Mouse (Mus musculus): ENCODE measurements around the gene Capn2. TPM values are rescaled to one million over a fixed set of nuclear protein-coding genes. Genes with fewer than 3 reads are reported as not detected.

The Capn2 gene
- polyA plus RNA-seq, 1 experiment: 9.8 TPM

- WGBS: 89% methylated on average over 3 of the region's 3 CpGs
- no peak for DNase-seq (ENCODE audit: low read depth, low spot score)
Observed at GRCm38 (mm10) chr1:182429826-182430225, 87.6 kb downstream of the Capn2 start.

GRCm38 (mm10) chr1:182427426-182427825 is 90.0 kb downstream of the Capn2 start:
- WGBS: 62% methylated on average over 1 of the region's 1 CpGs
- DNase-seq (ENCODE audit: low read depth, low spot score): no peak

GRCm38 (mm10) chr1:182426444-182426843 is 91.0 kb downstream of the Capn2 start:
- 56% methylated on average over 2 of the region's 2 CpGs for WGBS
- DNase-seq (ENCODE audit: low read depth, low spot score): no peak

GRCm38 (mm10) chr1:182425176-182425575 is 92.2 kb downstream of the Capn2 start:
- no peak for DNase-seq (ENCODE audit: low read depth, low spot score)
- WGBS: 83% methylated on average over 3 of the region's 3 CpGs

- no peak for DNase-seq (ENCODE audit: low read depth, low spot score)
- WGBS: 74% methylated on average over 2 of the region's 2 CpGs
Observed at GRCm38 (mm10) chr1:182424274-182424673, 93.1 kb downstream of the Capn2 start.

- WGBS: 88% methylated on average over 3 of the region's 3 CpGs
- no peak for DNase-seq (ENCODE audit: low read depth, low spot score)
Observed at GRCm38 (mm10) chr1:182419481-182419880, 97.9 kb downstream of the Capn2 start.

Other genes starting within 250 kb of the Capn2 start
- gene Degs1, start 234.8 kb downstream of the Capn2 start, polyA plus RNA-seq (2012; rRNA removed): 22.7 and 25.3 TPM in 2 replicates
- gene Fbxo28, start 176.0 kb downstream of the Capn2 start, polyA plus RNA-seq (2012; rRNA removed): 8.1 and 11.5 TPM in 2 replicates
- gene Trp53bp2, start 108.4 kb downstream of the Capn2 start, polyA plus RNA-seq (2012; rRNA removed): 9.8 and 20.4 TPM in 2 replicates
- 3.9 and 5.3 TPM in 2 replicates for gene Capn8, start 47.4 kb upstream of the Capn2 start, polyA plus RNA-seq (2012; rRNA removed)
- gene Ccdc185, start 231.6 kb upstream of the Capn2 start, polyA plus RNA-seq (2012; rRNA removed): not detected in 2 replicates
- 0.45 and 0.93 TPM in 2 replicates for gene Susd4, start 246.3 kb upstream of the Capn2 start, polyA plus RNA-seq (2012; rRNA removed)